Mouse (Mus musculus) layer of hippocampus, postnatal 14 days (tissue): ENCODE data around the gene 1110017D15Rik. TPM values are rescaled to one million over a fixed set of nuclear protein-coding genes. Genes with fewer than 3 reads are reported as not detected.

Experiments
- DNase-seq, 2 experiments: peaks; one replicate each; pipeline ENCODE4 v3.0.0; 2021 to 2022; ENCODE audit warnings: low spot score in 2 of 2, mixed read lengths in 1 of 2
- long read RNA-seq, 2 experiments: library from polyadenylated mRNA; stranded (forward); transcript quantifications; one replicate each; pipeline ENCODE4 v2.0.0; 2021
- total RNA-seq, 2 experiments: library from RNA; stranded (reverse); gene quantifications; 2 replicates each; pipeline ENCODE4 v1.2.3; 2021

Gene 1110017D15Rik
- 10 to 100 TPM in 1 of 2 experiments, 1 to 10 TPM in 1; 4.0 to 10.3 TPM for total RNA-seq
- long read RNA-seq, experiment 1, partial matches to known transcripts = 0 of 2 reads
- long read RNA-seq, experiment 1, other reads (novel, unspliced or antisense) = 0 of 2 reads
- long read RNA-seq, experiment 2, partial matches to known transcripts = 1 of 5 reads
- long read RNA-seq, experiment 2, other reads (novel, unspliced or antisense) = 0 of 5 reads

DNA sequence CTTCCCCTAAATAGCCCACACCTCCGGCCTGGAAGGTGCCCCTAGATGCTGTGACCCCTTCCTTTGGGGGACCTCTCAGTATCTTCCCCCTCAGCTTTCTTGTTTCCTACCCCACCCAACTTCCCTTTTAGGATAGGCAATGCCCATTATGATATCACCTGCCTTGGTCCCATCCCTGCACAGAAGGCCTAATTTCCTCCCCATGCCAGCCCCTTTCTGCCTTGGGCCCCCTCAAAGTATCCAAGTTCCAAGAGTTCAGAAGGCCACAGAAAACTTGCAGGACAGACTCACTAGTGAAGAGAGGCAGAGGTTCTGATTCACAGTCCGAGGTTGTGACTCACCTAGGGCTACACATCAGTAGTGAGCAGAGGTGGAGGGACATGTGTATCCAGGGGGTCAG lies at the start of gene 1110017D15Rik:
1110017D15Rik (minus strand) TSS at position 101 of the 400 bp plus-strand sequence.
- DNase-seq = no peak

DNA sequence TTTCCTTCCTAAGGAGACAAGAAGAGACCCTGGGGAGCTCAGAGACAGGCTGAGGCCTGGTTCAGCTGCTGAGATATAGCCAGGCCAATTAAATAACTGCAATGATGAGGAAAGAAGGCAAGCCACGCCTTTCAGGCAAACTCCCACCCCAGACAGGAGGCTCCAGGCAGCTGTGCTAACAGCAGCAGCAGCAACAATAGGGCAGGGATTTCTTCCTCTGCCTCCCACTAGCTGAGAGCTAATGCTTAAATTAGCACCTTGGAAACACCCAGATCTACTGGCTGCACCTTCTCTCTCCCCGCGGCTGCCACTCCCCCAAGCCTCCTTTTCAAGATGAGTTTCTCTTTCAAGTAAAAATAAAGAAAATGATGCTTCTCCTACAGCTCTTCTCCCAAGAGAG lies 49.0 kb upstream of the 1110017D15Rik start:
- DNase-seq = no peak

DNA sequence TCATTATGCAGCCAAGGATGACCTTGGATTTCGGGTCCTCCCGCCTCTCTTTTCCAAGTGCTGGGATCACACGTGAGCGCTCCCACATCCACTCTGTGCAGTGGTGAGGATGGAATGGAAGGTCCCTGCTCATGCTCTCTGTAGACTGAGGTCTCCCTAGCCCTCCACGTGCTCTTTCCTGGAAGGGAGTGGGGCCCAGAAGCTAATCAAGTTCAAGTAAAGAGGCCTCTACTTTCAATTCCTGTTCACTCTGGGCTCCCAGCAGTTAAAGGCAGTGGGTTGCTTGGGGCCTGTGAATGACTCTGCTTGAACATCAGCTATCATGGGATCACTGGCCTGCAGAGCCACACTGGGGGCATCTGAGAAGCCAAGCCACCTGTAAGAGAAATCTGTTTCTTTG lies 46.2 kb upstream of the 1110017D15Rik start:
- no peak for DNase-seq

DNA sequence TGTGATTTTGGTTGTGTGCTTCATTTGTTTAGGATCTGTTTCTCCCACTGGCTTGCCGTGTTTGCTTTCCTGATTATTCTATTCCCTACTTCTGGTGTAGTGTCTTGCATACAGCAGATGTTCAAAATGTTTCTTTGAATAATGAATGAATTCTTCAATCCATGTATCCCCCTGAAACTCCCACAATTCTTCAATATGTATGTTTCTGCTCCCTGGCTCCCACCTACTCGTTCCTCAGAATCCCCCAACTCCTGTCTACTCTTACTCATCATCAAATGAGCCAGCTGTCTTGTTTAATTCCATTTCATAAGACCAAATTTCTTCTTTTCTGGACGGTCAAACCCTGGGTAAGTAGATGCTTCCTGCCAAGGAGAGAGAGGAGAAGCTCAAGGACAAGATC lies 40.0 kb upstream of the 1110017D15Rik start:
- DNase-seq = peak in 1 of 2 experiments; percentile 32

DNA sequence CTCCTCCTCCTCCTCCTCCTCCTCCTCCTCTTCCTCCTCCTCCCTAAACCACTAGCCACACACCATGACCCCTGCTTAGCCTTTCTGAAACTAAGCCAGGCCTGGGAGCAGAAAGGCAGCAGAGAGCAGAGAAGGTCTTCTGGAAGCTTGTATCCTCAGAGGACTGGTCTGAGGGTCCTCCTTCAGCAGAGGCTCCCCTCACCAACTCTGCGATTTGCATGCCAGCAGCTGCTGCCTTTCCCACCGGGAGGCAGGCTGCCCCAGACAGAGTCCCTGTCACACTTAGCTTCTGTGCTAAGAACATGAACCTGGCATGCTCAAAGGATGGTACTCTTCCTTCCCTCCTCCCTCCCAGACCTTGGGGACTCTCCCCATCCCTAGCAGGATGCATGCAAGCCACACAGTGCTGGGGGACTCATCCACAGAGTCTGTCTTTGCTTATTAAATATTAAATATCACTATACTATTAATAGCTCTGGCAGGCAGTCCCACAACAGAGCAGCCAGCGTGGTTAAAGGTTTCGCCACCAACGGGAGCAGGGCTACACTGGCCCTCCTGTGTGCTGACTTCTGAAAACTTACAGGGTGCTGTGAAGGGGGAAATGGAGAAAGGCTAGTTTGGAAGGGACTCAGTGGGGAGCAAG lies 39.3 kb upstream of the 1110017D15Rik start:
- no peak for DNase-seq

DNA sequence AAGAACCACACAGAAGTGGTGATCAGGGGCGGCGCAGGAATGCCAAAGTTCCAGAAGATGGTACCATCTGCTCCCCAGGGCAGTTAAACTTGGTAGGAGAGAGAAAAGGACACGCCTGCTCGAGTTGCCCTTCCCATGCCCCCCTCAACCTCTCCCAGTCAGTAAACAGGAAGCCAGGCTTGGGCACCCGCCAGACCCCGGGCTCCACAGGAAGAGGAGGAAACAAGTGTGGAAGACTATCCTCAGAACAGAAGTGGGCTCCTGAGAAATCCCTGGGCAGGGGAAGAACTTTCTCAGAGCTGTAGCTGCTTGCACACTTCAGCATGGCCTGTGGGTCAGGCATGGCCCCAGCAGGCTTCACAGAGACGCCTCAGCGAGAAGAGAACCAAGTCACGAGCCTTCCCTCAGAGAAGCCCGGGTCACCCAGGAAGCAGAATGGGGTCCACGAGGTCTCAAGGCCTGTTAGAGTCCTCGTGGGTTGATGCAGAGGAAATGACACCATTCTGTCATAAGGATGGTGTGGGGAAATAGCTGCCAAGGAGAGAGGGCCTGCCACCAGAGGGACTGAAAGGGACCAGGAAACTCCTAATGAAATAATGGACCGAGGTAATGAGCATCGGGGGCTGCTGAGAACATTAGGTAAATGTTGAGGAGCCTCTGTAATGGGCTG lies 38.0 kb upstream of the 1110017D15Rik start:
- DNase-seq = peak in 1 of 2 experiments; percentile 33

DNA sequence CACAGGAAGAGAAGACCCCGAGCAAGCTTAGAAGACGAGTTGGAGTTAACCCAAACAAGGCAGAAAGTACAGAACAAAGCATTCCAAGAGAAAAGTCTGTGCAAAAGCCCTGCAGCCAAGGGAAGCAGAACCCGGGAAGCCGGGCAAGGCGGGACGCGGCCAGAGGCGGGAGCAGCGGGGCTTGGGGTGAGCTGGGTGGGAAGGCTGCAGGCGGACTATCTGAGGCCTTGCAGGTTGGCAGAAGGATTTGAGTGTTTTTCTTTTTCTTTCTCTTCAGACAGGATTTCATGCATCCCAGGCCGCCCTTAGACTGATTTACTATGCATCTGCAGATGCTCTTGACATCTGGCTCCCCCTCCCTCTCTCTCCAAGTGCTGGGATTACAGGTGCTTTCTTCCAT lies 36.0 kb upstream of the 1110017D15Rik start:
- no peak for DNase-seq

DNA sequence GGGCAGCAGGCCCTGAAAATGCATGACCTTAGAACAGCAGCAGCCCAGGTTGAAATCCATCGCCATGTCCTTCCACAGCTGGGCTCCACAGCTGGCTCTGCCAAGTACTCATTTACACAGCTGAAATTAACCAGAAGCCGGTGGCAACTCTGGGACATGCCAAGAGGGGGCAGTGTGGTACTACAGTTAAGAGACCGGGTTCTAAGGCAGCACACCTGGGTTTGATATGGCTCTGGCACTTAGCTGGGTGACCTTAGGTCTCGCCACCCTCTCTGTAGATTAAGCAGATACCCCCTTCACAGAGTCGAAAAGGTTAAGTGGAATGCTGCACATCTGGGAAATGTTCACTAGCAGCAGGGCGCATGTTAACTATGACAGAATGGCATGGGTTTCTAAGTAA lies 35.4 kb upstream of the 1110017D15Rik start:
- peak; percentile 65 to 66 for DNase-seq

DNA sequence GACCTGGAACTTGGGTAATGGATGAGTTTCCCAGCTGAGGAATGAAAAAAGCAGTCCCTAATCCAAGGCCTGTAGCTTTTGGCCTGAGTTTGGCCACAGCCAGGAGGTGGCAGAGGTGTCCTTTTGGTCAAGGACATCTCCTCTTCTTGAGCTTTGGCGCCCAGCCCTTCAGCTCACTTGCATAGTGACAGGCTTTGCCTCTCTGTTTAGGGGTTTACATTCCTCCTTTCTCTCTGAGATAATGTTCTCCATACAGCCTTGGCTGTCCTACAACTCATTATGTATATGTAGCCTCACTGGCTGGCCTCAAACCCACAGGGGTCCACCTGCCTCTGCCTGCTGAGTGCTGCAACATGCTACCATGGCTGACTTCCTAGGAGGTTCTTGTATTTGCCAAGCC lies 30.0 kb upstream of the 1110017D15Rik start:
- DNase-seq = no peak

DNA sequence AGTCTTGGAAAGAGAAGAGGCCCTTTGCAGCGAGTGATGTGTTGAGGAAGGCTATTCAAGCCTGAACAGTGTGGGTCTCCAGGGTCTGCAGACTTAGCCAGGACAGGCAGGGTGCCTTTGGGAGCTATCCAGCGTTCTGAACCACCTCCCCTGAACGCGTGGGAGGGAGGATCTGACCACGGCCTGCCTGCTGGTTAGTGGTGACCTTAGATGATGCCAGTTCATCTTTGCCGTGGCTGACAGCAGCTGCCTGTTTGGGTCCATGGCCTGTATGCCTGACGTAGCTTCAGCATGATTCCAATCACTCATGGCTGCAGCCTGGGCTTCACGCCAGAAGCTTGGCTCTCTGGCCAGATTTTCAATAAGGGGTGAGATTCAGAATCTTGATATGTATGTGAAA lies 28.9 kb upstream of the 1110017D15Rik start:
- peak in 1 of 2 experiments; percentile 45 for DNase-seq

DNA sequence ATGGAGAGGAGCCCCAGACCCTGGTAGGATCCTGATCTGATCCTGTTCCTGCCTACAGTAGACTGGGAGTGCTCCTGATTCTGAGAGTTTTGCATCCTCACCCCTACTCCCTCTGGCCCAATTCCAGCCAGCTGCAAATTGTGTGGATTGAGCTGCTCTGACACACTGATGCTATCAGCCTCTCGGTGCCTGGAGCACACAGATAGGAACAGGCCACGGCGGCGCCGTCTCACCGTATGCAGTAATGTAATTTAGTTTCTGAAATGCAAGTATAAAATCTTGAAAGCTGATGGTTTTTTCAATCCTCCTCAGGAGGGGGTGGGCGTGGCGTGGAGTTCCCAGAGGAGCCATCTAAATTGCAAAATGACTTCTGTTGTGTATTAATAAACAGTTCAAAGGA lies 25.0 kb upstream of the 1110017D15Rik start:
- DNase-seq = no peak

DNA sequence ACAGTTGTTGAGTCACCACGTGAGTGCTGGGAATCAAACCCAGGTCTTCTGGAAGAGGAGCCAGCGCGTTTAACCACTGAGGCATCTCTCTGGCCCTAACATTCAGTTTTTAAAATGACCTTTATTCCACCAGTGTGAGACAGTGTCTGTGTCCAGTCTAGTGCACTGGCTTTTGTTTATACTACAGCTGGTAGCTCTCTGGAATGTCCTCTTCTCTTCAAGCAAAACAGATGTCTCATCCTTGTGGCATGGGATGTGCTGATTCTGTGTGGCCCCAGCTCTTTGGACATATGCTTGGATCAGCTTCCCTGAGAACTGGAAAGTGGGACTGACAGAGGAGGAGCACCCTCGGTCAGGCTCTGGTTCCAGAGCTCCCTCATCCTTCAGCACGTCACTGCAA lies 17.7 kb upstream of the 1110017D15Rik start:
- no peak for DNase-seq

DNA sequence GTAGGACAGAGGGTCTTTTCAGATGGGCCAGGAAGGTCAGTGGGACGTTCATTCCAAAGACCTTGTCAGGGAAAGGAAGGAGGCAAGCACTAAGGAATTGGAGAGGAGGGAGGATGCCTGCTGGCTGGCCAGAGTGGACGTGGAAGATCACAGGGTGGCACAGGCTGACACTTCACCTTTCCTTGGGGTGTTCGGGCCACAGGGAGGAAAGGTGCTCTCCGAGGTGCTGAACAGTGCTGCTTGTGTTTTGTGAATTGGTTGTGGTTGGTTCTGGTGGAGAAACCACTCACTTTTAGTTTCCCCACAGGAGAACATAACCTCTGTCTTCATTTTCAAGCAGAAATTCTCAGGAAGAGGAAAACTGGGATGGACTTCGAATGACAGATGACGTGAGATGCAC lies 15.3 kb upstream of the 1110017D15Rik start:
- DNase-seq = no peak

DNA sequence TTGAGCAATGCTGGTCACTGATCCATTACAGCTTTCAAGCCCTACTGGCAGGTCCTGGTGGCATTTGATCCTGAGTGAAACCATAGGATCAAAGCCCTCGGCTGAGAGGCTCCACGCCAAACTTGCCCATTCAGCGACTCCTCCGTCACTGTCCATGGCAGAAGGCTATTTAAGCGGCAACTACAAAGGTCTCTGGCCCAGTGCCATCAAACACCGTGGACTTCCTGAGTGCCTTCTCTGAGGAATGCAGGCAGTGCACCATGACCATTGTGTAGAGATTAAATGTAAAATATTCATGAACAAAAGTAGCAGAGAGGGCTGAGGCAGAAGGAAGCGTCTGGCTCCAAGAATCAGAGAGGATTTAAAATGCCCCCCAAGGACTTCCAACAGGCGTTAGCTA lies 10.9 kb upstream of the 1110017D15Rik start:
- DNase-seq = no peak

DNA sequence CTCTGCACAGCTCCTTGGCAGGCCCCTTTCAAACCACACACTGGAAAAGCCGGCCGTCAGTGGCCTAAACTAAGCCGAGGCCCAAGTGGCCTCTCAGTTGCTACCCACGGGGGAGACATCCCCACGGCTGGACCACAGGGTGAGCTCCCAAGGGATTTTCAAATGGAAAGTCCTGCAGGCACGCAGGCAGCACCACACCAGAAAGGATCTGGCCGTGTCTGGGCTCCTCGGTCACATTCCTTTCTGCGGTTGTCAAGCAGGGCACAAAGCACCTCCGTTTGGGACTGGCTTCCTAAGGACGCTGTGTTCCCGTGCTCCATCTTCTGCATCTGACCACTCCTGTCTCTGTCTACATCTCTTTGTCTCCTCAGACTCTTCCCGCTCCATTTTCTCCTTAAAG lies 9.9 kb upstream of the 1110017D15Rik start:
- DNase-seq = no peak

DNA sequence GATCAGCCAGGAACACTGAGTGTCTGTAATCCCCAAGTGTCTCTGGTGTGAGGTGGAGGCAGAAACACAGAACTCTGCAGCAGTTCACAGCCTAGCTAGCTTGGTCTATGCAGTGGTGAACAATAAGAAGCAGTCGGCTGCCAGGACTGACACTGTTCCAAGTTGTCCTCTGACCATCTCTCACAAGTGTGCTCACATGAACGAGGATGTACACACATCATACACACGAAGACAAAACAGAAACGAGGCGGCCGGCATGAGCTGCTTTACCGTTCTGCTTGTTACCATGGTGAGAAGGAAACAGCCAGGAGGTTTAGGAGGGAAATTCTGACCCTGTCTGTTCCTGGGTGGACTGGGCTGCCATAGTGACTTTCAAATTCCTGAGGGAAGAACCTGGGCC lies 9.4 kb upstream of the 1110017D15Rik start:
- DNase-seq = no peak

DNA sequence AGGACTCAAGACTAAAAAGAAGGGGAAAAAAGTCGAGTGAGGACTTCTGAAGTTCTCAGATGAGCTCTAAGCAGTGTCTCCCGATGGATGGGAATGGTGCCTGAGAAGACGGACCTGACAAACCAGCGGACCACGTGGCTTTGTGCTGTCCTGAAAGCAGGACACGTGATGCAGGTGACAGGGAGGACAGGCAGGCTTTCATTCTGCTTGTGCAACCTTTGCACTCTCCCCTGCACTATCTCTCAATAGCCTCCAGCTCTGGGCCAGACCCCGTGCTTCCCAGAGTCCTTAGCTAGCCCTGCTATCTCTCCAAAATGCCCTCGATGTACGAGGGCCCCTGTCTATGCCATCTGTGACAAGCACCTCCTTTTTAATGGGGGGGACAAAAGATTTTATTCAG lies 7.7 kb upstream of the 1110017D15Rik start:
- no peak for DNase-seq

DNA sequence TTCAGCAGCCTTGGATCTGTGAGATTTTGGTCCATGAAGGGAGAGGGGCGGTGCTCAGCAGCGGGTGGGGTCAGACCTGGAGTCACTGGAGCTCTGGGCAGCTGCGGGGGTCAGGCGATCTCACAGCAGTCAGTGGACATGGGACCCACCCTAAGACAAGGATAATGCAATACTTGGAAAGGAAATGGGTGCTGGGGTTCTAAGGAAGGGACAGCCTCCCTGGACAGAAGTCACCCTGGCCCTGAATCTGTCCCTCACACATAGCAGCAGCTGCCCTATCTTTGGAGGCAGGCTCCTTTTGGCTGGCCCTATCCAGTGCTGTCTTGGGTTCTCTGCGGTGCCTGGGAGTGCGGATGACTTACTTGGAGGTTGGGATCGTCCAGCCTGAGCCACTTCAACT lies 6.7 kb upstream of the 1110017D15Rik start:
- DNase-seq = no peak

DNA sequence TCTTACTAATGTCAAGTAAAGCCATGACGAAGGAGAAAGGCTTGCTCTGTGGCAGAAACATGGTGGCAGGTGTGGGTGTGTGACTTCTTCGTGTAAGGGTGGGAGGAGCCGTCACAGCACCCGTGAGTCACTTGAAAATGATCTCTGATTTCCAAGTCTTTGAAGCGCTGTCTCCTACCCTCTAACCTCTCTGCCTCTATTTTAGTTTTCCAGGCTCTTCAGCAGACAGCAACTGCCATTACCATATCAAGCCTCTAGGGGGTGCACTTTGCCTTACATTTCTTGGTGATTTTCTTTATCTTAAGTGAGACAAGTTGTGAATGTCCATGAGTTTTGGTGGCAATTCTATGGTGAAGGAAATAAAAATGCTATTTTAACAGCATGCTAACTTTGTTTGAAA lies 5.7 kb upstream of the 1110017D15Rik start:
- peak in 1 of 2 experiments; percentile 65 for DNase-seq

DNA sequence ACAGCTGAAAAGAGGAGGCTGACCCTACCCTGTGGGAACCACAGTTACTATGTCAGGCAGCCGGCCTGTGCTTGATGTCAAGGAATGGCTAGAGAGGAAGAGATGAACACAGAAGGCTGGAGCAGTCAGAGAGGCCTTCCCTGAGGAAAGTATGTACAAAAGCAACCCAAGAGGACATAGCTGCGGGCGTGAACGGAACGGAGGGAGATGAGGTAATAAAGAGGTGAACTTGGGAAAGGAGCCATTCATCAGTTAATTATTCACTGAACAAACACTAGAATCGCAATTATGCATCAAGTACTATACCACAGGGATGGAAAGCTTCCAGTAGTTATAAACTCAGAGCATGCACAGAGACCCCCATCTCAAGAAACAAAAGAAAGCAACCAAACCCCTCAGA lies 5.0 kb upstream of the 1110017D15Rik start:
- no peak for DNase-seq

DNA sequence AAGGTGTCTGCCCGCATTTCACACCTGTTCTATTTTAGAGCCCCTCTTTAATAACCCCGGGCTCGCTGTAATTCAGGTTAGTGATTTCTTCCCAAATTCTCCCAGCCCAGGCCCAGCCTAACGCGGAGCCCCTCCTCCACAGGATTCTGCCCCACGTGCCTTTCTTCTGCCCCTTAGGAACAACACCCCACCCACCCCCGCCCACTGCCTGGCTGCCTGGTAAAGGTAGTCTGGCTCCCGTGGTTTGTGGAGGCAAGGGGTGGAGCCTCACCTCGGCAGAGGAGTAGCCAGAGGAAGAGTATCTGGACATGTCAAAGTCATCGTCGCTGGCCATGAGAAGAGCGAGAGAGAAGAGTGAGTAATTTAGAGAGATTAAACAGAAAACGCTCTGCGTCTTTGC lies 3.5 kb upstream of the 1110017D15Rik start:
- DNase-seq = no peak

DNA sequence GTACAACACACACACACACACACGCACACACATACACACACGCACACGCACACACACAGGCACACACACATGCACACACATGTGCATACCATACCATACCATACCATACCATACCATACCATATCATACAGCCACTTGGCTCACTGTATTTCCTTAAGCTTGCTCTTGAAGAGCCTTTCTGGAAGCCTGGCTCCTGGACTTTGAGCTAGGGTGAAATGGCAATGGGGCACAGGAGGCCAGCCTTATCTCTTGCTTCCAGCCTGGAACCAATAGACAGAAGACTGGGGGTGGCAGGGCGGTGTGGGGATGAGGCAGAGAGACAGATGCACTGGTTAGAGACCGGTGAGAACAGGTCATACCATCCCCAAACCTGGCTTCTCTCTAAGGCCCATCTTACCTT lies 2.1 kb upstream of the 1110017D15Rik start:
- DNase-seq = no peak

DNA sequence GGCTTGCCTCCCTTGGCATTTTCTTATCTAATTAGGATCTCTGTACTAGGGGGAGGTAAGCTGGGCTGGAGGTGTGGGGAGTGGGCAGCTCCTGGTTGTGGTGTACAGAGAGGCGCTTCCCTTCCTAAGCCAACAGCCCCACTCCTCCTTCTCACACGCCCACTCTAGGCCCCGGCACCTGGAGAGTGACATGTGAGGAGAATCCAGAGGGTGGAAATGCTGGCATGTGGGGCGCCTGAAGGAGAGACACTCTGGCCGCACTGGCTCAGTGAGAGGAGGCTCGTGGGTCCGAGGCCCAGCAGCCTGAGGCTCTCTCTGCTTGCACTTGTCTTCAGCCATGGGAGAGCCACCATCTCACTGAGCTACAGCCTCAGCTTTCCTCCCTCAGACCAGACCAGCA lies 1.2 kb upstream of the 1110017D15Rik start:
- DNase-seq = no peak
